Mouse (Mus musculus) kidney, postnatal 10 days (tissue): Measurements from ENCODE around the gene Ifi202b.
"Not testable (repeated sequence)": the region's sequence is repeated elsewhere in the genome, so short reads cannot be mapped to it uniquely, and the experiment has no call there.

Source experiments
- DNase-seq: peaks from one replicate; pipeline ENCODE4 v3.0.0; 2021; ENCODE audit warnings: mixed read lengths

The Ifi202b gene

GRCm38 (mm10) chr1:173982694-173983305 is at the start of gene Ifi202b:
Gene Ifi202b (minus strand): TSS chr1:173982744.
- DNase-seq = not testable (repeated sequence)

DNA sequence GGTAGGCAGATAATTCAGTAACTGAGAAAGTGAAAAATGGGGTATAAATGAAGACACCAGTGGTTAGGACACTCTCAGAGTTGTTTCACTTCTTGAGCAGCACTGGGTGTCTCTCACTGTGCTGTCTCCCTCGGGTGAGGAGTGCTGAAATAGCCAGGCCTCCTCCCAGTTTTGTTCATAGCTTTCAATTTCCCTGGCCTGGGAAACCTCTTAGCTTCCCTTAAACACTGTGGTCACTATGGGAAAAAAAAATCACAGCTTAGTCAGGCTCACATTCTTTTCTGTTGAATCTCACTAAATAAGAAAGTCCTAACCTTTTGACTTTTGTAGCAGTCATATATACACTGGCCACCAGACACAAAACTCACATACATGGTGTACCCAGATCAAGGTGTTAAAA is 49.2 kb upstream of the Ifi202b start, which contains the start of gene Ifi205:
Ifi205 (minus strand) TSS at position 113 of the 400 bp plus-strand sequence.
- no peak for DNase-seq

DNA sequence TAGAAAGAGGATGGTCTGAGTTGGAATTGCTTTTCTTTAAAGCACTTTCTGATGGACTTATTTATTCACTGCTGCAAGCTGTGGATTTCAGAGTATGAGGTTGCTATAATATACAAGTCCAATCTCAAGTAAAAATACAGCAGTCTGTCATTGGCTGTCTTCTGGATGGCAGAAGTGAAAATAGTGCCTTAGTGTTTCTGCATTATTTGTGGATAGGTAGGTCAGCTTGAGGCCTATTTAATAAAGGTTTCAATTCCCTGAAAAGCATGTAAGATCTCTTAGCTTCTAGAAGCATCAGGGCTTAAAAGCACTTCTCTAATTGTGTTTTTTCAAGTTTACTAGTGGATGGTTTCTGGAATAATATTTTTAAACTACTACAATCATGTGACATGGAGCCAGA is 24.5 kb upstream of the Ifi202b start:
- DNase-seq = not testable (repeated sequence)

GRCm38 (mm10) chr1:174004352-174005109 is 22.0 kb upstream of the Ifi202b start:
- DNase-seq = not testable (repeated sequence)

DNA sequence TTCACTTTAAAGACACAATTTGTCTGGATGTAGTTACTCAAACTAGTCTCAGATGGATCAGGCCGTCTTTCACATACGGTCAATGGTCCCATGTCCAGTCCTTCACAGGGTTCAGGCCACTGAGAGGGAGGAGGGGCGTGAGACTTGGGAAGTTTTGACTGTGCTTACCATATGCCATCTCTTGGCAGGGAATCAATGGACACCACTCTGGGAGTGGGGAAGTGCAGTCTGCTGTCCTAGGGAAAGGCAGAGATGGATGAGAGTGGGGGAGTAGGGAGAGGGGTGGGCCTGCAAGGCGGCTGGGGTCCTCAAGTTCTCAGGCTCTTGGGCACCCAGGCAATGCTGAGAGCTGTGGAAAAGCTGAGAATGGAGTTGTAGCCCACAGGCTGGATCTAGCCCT is 12.5 kb upstream of the Ifi202b start:
- DNase-seq = no peak

- not testable (repeated sequence) for DNase-seq
These were observed 1.5 kb downstream of the Ifi202b start for GRCm38 (mm10) chr1:173981038-173981437.

DNA sequence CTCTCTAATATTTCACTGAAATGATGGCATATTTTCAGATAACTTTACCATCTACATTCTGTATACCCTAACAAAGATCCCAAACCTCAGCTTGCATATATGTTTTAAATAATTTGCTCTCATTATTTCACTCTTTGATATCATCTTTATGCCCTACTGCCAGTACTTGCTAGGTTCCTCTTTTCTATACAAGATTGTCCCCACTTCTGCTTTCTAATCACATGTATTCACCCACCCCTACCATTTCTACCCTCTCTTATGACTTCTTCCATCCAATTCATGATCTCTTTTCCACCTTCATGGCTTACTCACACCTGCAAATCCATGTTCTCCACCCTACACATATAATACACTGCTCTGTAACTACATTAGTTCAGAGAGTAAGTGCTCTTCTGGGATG is 4.9 kb downstream of the Ifi202b start:
- no peak for DNase-seq

DNA sequence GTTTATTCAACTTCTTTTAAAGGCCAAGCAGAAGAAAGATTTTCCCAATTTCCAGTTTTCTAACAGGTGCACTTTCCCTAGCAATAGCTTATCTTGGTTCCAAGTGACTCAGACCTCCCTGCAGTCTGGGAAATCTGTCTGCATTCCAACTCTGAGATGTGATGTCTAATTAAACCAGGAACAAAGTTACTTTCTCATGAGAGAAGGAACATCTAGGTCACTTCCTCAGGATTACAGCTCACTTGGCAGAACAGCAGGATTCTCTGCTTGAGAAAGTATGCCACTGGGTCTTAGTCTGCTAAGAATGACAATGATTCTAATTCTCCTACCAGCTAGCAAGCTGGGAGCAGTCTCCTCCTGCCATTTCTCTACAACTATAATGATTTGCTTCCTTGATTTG is 9.4 kb downstream of the Ifi202b start:
- no peak for DNase-seq

GRCm38 (mm10) chr1:173961491-173961890 is 21.1 kb downstream of the Ifi202b start:
- not testable (repeated sequence) for DNase-seq

- not testable (repeated sequence) for DNase-seq
These were observed 22.5 kb downstream of the Ifi202b start for GRCm38 (mm10) chr1:173959998-173960397.

- not testable (repeated sequence) for DNase-seq
These were observed 26.6 kb downstream of the Ifi202b start for GRCm38 (mm10) chr1:173955839-173956527.

GRCm38 (mm10) chr1:173955071-173955796 is 27.3 kb downstream of the Ifi202b start:
- no peak for DNase-seq

DNA sequence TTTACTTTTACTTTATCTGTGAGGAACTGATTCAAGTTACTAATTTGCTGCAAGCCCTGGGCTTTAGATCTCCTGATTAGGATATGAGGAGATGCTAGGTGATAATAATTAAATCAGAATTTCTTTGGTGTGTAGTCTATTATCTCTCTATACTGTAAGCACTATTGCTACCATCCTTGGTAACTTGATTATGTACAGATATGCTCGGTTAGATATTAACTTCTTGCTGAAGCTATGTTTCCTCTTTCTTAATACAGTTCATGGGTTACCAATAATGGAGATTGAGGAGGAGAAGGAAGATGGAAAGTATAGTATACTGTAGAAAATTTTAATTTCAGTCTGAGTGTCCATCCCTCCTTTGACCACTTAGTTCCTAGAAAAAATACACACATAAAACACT is 29.0 kb downstream of the Ifi202b start:
- DNase-seq = no peak

DNA sequence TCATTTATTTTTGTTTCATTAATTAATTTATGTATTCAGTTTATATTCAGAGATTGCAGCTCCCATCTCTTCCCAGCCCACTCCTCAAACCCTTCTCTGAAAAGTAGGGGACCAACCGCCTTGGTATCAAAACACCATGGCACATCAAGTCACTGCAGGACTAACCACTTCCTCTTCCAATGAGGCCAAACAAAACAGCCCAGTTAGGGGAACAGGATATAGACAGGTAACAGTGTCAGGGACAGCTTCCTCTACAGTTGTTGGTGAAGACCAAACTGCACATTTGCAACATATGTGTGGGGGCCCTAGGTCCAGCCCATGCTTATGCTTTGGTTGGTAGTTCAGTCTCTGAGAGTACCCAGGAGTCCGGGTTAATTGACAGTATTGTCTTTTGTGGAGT is 33.5 kb downstream of the Ifi202b start:
- DNase-seq = not testable (repeated sequence)

GRCm38 (mm10) chr1:173942780-173943066 is 39.8 kb downstream of the Ifi202b start:
- not testable (repeated sequence) for DNase-seq

DNA sequence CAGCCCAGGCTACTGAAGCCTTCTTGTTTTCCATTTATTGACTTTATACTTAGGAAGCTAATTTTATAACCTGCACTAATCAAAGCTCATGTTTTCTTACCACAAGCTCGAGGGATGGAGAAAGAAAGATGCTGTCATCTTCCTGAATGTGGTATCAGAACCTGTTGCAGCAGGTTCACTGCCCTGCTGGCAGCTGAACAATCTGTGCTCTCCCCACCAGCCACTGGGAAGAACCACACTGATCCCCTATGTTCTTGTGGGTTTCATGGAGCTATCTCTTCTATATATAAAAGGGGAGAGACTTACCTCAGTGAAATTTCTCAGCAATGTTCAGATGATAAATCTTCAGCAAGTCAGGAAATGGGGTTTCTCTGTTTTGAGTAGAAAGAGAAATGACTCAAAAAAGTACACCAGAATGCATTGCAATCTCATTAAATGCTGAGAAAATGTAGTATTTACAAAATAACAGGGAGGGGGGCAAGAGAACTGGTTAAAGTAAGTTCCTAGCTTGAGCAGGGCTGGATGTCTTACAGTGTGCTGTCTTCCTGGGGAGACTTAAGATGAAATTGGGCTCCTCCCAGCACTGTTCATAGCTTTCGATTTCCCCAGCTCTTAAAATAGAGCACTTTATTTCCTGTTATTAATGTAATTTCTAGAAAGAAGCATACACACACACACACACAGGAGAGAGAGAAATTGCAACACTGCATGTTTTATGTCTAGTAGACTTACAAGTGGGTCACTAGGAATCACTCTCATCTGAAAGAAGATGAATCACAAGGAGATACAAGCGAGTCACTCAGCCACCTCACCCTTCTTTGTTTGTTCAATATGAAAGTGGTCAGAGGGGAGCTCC is 40.4 kb downstream of the Ifi202b start, which contains the start of the genes Mndal and Ifi203:
Mndal (minus strand) TSS at position 568 of the 856 bp plus-strand sequence.
Ifi203 (minus strand) TSS at position 749 of the 856 bp plus-strand sequence.
- DNase-seq = not testable (repeated sequence)

DNA sequence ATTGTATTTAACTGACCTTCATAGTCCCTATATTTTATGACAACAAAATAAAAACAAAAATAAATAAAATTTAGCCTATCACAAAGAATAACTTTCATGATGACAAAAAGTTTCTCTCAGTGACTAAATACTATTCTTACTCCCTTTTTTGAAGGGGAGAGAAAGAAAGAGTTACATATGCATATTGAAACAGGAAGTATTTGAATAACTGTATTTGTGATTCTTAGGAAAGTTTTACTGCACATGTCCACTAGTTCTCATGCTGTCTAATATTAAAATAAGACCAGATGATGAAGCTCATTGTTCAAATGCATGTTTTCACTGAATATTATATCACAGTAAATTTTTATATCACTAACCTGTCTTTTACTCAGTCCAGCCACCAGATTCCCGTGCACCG is 41.0 kb downstream of the Ifi202b start:
- not testable (repeated sequence) for DNase-seq

DNA sequence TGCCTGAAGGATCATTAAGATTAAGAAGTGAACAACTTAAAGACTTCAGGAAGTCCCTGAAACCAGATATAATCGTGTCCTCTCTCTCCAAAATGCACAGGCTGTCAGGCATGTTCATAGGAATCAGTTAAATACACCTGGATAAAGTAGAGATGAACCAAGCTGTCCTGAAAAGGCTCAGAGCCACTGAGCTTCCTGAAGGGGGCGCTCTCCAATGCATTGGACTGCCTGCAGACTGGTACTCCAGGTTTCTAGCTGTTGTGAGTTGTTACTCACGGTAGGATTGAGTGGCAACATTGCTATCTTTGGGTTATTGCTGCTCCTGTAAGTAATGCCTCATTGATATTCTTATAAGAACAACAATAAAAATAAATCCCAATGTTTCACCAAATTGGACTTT is 63.3 kb downstream of the Ifi202b start:
- DNase-seq = not testable (repeated sequence)

DNA sequence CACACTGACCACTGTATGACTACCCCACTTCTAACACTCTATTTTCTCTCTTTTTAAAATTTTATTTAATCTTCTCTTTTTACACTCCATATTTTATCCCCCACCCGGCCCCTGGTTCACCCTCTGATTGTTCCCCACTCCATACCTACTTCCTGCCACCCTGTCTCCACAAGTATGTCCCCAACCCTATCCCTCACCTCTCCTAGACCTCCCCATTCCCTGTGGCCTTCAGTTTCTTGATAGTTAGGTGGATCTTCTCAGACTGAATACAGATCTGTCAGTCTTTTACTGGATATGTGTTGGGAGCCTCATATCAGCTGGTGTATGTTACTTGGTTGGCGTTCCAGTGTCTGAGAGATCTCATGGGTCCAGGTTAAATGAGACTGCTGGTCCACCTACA is 68.0 kb downstream of the Ifi202b start:
- no peak for DNase-seq

DNA sequence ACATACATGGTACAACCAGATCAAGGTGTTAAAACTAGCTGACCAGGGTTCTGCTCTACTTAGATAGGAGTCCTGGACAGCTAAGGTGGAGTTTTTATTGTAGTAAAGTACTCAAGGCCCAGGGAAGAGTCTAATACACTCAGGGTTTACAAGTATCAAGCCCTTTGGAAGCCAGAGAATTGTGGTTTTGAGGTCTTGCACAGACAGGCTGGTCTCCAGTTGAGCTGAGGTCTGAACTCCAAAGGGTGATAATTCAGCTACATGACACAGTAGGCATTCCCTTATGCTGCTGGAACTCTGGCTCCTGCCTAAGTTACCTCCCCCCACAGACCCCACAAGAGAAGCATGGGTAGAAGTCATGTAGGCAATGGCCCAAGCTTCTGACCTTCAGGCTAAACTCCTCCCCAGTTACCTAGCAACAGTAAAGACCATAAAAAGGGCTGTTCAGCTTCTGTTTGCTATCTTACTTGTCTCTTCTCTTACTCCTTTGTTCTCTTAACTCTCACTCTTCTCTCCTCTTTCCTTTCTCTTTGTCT is 69.2 kb downstream of the Ifi202b start:
- DNase-seq = not testable (repeated sequence)
